Mouse (Mus musculus): ENCODE measurements around the gene Lce1a1. TPM values are rescaled to one million over a fixed set of nuclear protein-coding genes. Genes with fewer than 3 reads are reported as not detected.

The Lce1a1 gene
- polyA plus RNA-seq, 1 experiment from 2014 or later, result not detected

DNA sequence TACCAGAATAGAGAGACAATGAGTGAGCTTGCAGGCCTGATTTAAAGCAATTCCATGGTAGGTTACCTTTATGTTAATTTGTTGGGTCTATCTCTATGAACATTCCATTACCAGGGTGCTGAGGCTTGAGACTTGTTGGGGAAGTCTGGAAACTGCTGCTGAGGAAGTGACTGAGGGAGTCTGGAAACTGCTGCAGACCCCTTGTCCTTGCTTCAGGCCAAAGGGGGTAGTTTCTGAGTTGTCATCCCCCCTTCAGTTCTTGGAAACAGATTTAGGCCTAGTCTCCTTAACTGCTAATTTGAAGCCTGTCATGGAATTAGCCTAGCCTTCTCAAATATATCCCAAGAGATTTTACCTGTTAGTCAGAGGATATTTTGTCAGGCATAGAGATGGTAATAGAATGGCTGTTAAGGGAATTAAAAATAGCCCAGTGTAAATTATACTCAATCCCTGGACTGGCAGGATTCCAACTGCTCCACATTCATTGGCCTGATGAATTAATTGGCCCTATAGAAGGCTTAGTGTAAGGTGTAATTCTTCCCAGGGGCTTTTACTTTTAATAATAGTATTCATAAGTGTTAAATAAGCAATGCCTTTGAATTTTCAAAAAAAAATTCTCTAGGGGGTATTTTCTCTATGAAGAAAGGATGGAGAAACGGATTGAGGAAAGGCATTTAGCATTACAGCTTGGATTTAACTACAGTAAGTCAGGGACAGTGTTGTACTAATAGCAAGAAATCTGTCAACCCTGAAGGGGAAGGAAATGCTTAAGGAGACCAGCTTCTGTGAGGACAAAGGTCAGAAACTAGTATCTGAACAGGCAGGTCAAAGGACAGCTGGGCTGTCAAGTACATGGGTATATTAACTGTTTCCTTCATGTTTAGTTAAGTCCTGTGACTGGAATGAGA, 10.1 kb downstream of the Lce1a1 start:
- Histone ChIP-seq H3K4me3 (ENCODE audit: low read length) (no peak overlapping the region), H3K36me3 (ENCODE audit: control insufficient read depth, insufficient read depth, low read length) (no peaks in the 10 kb centered on the region), H3K9me3 (ENCODE audit: control insufficient read depth, low read length) (no peaks in the 10 kb centered on the region), H3K4me1 (ENCODE audit: control insufficient read depth, insufficient read depth, low read length) (no peaks in the 10 kb centered on the region), H3K27ac (ENCODE audit: low read depth, low read length) (no peak overlapping the region), H3K27me3 (ENCODE audit: control insufficient read depth, insufficient read depth, low read length) (no peaks in the 10 kb centered on the region), H3K4me2 (replicated peaks; ENCODE audit: low read depth, low read length) (no peak overlapping the region), H3K9ac (ENCODE audit: low read depth, low read length) (no peak overlapping the region)
- ATAC-seq (ENCODE audit: low FRiP score, low TSS enrichment), result no peak
- 48% methylated on average over 1 of the region's 1 CpGs for WGBS

DNA sequence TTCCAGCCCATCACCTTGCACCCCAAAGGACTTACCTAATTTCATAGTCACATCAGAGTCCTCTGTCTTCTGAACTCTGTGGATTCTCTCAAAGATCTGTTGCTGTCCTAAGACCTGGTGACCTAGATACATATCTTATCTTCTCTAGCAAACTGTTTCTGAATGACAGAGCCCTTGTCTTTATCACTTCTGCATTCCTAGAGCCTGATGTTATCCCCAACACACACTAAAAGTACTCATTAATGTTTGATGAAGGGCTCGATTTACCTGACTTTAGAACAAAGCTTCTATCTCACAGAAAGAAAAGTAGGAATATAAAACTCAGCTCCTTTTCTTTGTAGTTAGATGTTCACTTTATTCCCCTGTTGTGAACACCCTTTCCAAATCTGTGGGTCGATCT, 26.5 kb downstream of the Lce1a1 start, which contains the start of gene Lce6a:
Lce6a (minus strand) TSS at position 101 of the 400 bp plus-strand sequence.
- Histone ChIP-seq H3K27ac (ENCODE audit: low read depth, low read length) (no peak within 1 kb of the TSS), H3K27me3 (ENCODE audit: control insufficient read depth, insufficient read depth, low read length) (no peaks in the 10 kb centered on the region), H3K36me3 (ENCODE audit: control insufficient read depth, insufficient read depth, low read length) (no peaks in the 10 kb centered on the region), H3K9ac (ENCODE audit: low read depth, low read length) (no peak within 1 kb of the TSS), H3K4me1 (ENCODE audit: control insufficient read depth, insufficient read depth, low read length) (no peaks in the 10 kb centered on the region), H3K4me3 (ENCODE audit: low read length) (no peak within 1 kb of the TSS), H3K4me2 (replicated peaks; ENCODE audit: low read depth, low read length) (no peak within 1 kb of the TSS), H3K9me3 (ENCODE audit: control insufficient read depth, low read length) (no peaks in the 10 kb centered on the region)
- no peak for ATAC-seq (ENCODE audit: low FRiP score, low TSS enrichment)
- 74% methylated on average over 2 of the region's 2 CpGs for WGBS

DNA sequence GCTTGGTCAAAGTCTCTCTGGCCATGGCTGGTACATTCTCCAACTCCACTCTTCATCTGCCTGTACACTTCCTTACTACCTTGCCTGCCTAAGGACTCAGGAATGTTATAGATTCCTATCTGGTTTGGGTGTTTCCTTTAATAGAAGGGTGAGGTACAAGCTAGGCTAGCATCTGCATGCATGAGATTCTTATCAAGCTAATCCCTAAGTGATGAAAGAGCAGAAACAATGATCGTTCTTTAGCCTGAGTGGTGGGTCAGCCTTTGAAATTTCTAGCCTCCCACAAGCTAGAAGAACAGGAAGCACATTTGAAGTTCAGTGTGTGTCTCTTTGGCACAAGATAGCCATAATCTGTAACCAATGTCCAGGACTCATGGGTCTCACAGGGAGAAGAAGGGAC, 38.3 kb downstream of the Lce1a1 start:
- Histone ChIP-seq H3K27ac (ENCODE audit: low read depth, low read length) (no peak overlapping the region), H3K9me3 (ENCODE audit: control insufficient read depth, low read length) (no peaks in the 10 kb centered on the region), H3K9ac (ENCODE audit: low read depth, low read length) (no peak overlapping the region), H3K36me3 (ENCODE audit: control insufficient read depth, insufficient read depth, low read length) (no peaks in the 10 kb centered on the region), H3K4me2 (replicated peaks; ENCODE audit: low read depth, low read length) (no peak overlapping the region), H3K4me1 (ENCODE audit: control insufficient read depth, insufficient read depth, low read length) (no peaks in the 10 kb centered on the region), H3K4me3 (ENCODE audit: low read length) (no peak overlapping the region), H3K27me3 (ENCODE audit: control insufficient read depth, insufficient read depth, low read length) (no peaks in the 10 kb centered on the region)
- WGBS, result 57% methylated on average over 1 of the region's 1 CpGs
- no peak for ATAC-seq (ENCODE audit: low FRiP score, low TSS enrichment)

DNA sequence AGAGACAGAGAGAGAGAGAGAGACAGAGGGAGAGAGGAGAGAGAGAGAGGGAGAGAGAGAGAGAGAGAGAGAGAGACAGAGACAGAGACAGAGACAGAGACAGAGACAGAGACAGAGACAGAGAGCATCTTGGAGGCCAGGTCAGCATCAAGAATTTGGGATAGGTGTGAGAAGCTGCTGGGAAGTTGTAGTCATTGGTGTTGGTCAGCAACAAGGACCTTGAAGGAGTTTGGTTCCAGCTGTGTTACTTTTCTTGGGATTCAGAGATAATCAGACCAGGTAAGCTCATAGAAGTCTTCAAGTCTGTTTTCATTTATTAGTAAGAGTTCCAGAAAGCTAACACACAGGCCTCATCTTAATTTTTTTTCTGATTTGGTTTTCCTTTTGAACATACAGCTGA, 40.7 kb downstream of the Lce1a1 start, which contains the start of gene 2210017I01Rik:
2210017I01Rik (minus strand) TSS at position 101 of the 400 bp plus-strand sequence.
- Histone ChIP-seq H3K4me1 (ENCODE audit: control insufficient read depth, insufficient read depth, low read length) (no peaks in the 10 kb centered on the region), H3K9me3 (ENCODE audit: control insufficient read depth, low read length) (no peaks in the 10 kb centered on the region), H3K36me3 (ENCODE audit: control insufficient read depth, insufficient read depth, low read length) (no peaks in the 10 kb centered on the region), H3K27ac (ENCODE audit: low read depth, low read length) (no peak within 1 kb of the TSS), H3K9ac (ENCODE audit: low read depth, low read length) (no peak within 1 kb of the TSS), H3K27me3 (ENCODE audit: control insufficient read depth, insufficient read depth, low read length) (no peaks in the 10 kb centered on the region), H3K4me2 (replicated peaks; ENCODE audit: low read depth, low read length) (no peak within 1 kb of the TSS), H3K4me3 (ENCODE audit: low read length) (no peak within 1 kb of the TSS)
- no peak for ATAC-seq (ENCODE audit: low FRiP score, low TSS enrichment)

DNA sequence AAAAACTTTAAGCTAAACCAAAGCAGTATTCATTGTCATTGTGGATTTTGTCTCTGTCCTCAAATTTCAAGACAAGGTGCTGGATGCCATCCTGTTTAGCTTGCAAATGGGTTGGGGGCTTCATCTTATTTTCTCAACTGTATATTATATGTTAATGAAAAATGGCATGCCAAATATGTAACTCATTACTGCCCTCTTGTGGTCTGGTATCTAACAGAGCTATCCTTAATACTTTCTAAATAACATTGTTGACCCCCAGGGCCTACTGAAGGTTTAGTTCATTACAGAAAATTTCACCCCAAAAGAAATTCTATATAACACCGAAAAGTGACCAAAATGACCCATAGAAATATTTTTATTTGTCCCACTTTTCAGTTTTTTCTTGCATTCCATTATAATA, 45.9 kb downstream of the Lce1a1 start:
- no peak overlapping the region for H3K4me2 ChIP-seq (replicated peaks; ENCODE audit: low read depth, low read length)
- no peak for ATAC-seq (ENCODE audit: low FRiP score, low TSS enrichment)
- H3K9me3 ChIP-seq (ENCODE audit: control insufficient read depth, low read length), result no peaks in the 10 kb centered on the region
- 57% methylated on average over 1 of the region's 1 CpGs for WGBS
- no peak overlapping the region for H3K27ac ChIP-seq (ENCODE audit: low read depth, low read length)
- no peak overlapping the region for H3K9ac ChIP-seq (ENCODE audit: low read depth, low read length)
- H3K36me3 ChIP-seq (ENCODE audit: control insufficient read depth, insufficient read depth, low read length), result no peaks in the 10 kb centered on the region
- no peaks in the 10 kb centered on the region for H3K4me1 ChIP-seq (ENCODE audit: control insufficient read depth, insufficient read depth, low read length)
- no peaks in the 10 kb centered on the region for H3K27me3 ChIP-seq (ENCODE audit: control insufficient read depth, insufficient read depth, low read length)
- no peak overlapping the region for H3K4me3 ChIP-seq (ENCODE audit: low read length)

DNA sequence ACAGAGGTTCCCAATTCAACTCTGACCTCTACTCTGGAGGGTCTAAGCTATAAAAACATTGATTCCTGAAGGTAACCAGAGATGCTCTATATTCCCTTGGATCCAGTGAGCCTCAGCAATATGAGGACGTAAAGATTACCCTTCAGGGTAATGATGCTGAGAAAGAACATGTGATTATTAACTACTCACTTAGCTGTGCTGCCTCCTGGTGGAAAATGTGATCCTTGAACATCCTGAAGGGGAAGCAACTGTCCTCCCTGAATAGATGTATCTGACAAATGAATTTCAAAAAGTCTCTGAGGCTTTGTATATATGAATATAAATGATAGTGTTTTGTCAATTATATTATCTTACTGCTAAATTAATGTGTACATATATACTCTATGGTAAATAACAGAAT, 47.7 kb downstream of the Lce1a1 start:
- WGBS, result 28% methylated on average over 1 of the region's 1 CpGs
- Histone ChIP-seq H3K9me3 (ENCODE audit: control insufficient read depth, low read length) (no peaks in the 10 kb centered on the region), H3K27me3 (ENCODE audit: control insufficient read depth, insufficient read depth, low read length) (no peaks in the 10 kb centered on the region), H3K27ac (ENCODE audit: low read depth, low read length) (no peak overlapping the region), H3K9ac (ENCODE audit: low read depth, low read length) (no peak overlapping the region), H3K4me2 (replicated peaks; ENCODE audit: low read depth, low read length) (no peak overlapping the region), H3K4me3 (ENCODE audit: low read length) (no peak overlapping the region), H3K36me3 (ENCODE audit: control insufficient read depth, insufficient read depth, low read length) (no peaks in the 10 kb centered on the region), H3K4me1 (ENCODE audit: control insufficient read depth, insufficient read depth, low read length) (no peaks in the 10 kb centered on the region)
- ATAC-seq (ENCODE audit: low FRiP score, low TSS enrichment), result no peak

DNA sequence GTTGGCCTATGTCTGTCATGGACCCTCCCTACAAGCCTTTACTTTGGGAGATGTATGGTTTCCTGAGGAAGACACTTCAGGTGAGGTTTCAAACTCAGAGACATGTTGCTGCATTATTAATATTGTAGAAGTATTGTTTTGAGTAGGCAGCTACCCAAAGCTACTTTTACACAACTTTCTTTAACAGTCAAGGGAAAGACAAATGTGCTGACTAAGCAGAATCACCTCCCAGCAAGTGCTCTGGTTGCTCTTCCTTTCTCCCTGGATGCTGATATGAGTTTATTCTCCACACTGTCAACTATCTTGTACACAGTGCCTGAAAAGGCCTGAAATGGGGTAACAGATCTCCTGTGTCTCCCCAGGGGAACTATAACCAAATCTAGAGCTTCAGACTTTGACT, 48.1 kb downstream of the Lce1a1 start:
- Histone ChIP-seq H3K4me1 (ENCODE audit: control insufficient read depth, insufficient read depth, low read length) (no peaks in the 10 kb centered on the region), H3K36me3 (ENCODE audit: control insufficient read depth, insufficient read depth, low read length) (no peaks in the 10 kb centered on the region), H3K9me3 (ENCODE audit: control insufficient read depth, low read length) (no peaks in the 10 kb centered on the region), H3K4me2 (replicated peaks; ENCODE audit: low read depth, low read length) (no peak overlapping the region), H3K27me3 (ENCODE audit: control insufficient read depth, insufficient read depth, low read length) (no peaks in the 10 kb centered on the region), H3K9ac (ENCODE audit: low read depth, low read length) (no peak overlapping the region), H3K4me3 (ENCODE audit: low read length) (no peak overlapping the region), H3K27ac (ENCODE audit: low read depth, low read length) (no peak overlapping the region)
- no peak for ATAC-seq (ENCODE audit: low FRiP score, low TSS enrichment)

DNA sequence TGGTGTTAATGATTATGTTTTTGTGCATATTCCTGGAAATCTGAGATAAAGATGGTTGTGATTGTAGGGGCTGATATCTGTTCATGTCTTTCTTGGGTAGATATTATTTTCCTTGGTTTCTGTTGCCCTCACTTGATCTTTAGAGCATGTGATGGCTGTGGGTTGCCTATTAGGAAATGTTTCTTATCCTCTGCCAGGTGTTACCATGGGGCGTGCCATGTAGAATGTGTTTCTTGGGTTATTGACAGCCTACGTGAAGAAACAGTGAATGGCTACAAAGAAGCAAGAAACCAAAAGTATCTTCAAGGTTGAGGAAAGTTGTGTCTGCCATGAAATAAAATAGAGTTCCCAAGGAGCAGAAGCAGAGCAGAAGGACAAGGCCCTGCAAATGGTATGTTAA, 49.7 kb downstream of the Lce1a1 start:
- Histone ChIP-seq H3K4me1 (ENCODE audit: control insufficient read depth, insufficient read depth, low read length) (no peaks in the 10 kb centered on the region), H3K27me3 (ENCODE audit: control insufficient read depth, insufficient read depth, low read length) (no peaks in the 10 kb centered on the region), H3K4me2 (replicated peaks; ENCODE audit: low read depth, low read length) (no peak overlapping the region), H3K9me3 (ENCODE audit: control insufficient read depth, low read length) (no peaks in the 10 kb centered on the region), H3K36me3 (ENCODE audit: control insufficient read depth, insufficient read depth, low read length) (no peaks in the 10 kb centered on the region), H3K4me3 (ENCODE audit: low read length) (no peak overlapping the region), H3K27ac (ENCODE audit: low read depth, low read length) (no peak overlapping the region), H3K9ac (ENCODE audit: low read depth, low read length) (no peak overlapping the region)
- ATAC-seq (ENCODE audit: low FRiP score, low TSS enrichment), result no peak
- WGBS, result 87% methylated on average over 2 of the region's 2 CpGs

All from kidney, embryonic 14.5 days (tissue).